In genomic region chr17:62881791-62882725, GRCm38 (mm10) we compare ENCODE assay signal across 8 mouse cellular contexts. TPM values are rescaled to one million over a fixed set of nuclear protein-coding genes. Genes with fewer than 3 reads are reported as not detected.
DNase-seq lines count a peak whose midpoint lies in the region; ATAC-seq and TF ChIP-seq lines count a peak whose summit lies in the region.

No protein-coding gene starts in this region.

- peaks cover 50% of the 10 kb centered on the region for H3K27me3 ChIP-seq in E14TG2a.4 (ENCODE audit: insufficient read depth, low read length)
- H3K27me3 ChIP-seq in forebrain, embryonic 13.5 days: peaks cover 32% of the 10 kb centered on the region
- H3K27me3 ChIP-seq in liver, postnatal 0 days (ENCODE audit: insufficient read depth, low read length): peaks cover 59% of the 10 kb centered on the region
- H3K27me3 ChIP-seq in neural tube, embryonic 15.5 days (replicated peaks): no peaks in the 10 kb centered on the region

- no peak for TF ChIP-seq EP300 in liver, postnatal 0 days (IDR thresholded peaks at IDR 0.05; ENCODE audit: low read depth)

- DNase-seq in brain, adult 2 months (ENCODE audit: low read depth, low spot score): peak; percentile 68
- peak; percentile 73 to 74 for DNase-seq in heart, postnatal 10 days
- DNase-seq in kidney, postnatal 36 days: peak; percentile 21 to 48
- DNase-seq in liver, postnatal 0 days: peak; percentile 45
- peak; percentile 9 for DNase-seq in thymus, postnatal 14 days

- no peaks in the 10 kb centered on the region for H3K9me3 ChIP-seq in E14TG2a.4 (ENCODE audit: low read length)
- H3K9me3 ChIP-seq in forebrain, embryonic 13.5 days (replicated peaks): no peaks in the 10 kb centered on the region
- H3K9me3 ChIP-seq in liver, postnatal 0 days (ENCODE audit: low read length): no peaks in the 10 kb centered on the region
- H3K9me3 ChIP-seq in neural tube, embryonic 15.5 days (replicated peaks): no peaks in the 10 kb centered on the region

- WGBS in forebrain, embryonic 13.5 days: under 1% methylated on average over 58 of the region's 58 CpGs
- WGBS in liver, postnatal 0 days (ENCODE audit: insufficient replicate concordance): 1% methylated on average over 58 of the region's 58 CpGs
- WGBS in neural tube, embryonic 15.5 days: under 1% methylated on average over 58 of the region's 58 CpGs

- intact Hi-C loops in heart, postnatal 10 days (cut with DNase I): loop anchor here (5.0 to 10.0 kb wide), 5 partner anchors 95 to 577 kb away; no protein-coding TSS in a partner anchor

- peak overlapping the region; percentile 80 for H3K27ac ChIP-seq in forebrain, embryonic 13.5 days
- H3K27ac ChIP-seq in liver, postnatal 0 days (ENCODE audit: low read depth): 0 out of 2 replicates have a peak overlapping the region, but pooled peaks have one; percentile 16
- peak overlapping the region; percentile 93 for H3K27ac ChIP-seq in neural tube, embryonic 15.5 days (replicated peaks)

- peak overlapping the region; percentile 97 for H3K4me2 ChIP-seq in forebrain, embryonic 13.5 days
- peak overlapping the region; percentile 96 for H3K4me2 ChIP-seq in liver, postnatal 0 days (ENCODE audit: low read depth, low read length)
- H3K4me2 ChIP-seq in neural tube, embryonic 15.5 days: peak overlapping the region; percentile 99

- H3K4me1 ChIP-seq in E14TG2a.4 (replicated peaks; ENCODE audit: low read depth, low read length): peaks cover 27% of the 10 kb centered on the region
- peaks cover 15% of the 10 kb centered on the region; the same call in 1 of the 2 replicates for H3K4me1 ChIP-seq in forebrain, embryonic 13.5 days
- H3K4me1 ChIP-seq in liver, postnatal 0 days (ENCODE audit: insufficient read depth): no peaks in the 10 kb centered on the region
- H3K4me1 ChIP-seq in neural tube, embryonic 15.5 days: peaks cover 7% of the 10 kb centered on the region; the same call in 1 of the 2 replicates

- peak overlapping the region; percentile 83 for H3K4me3 ChIP-seq in E14TG2a.4 (replicated peaks; ENCODE audit: low read length)
- H3K4me3 ChIP-seq in forebrain, embryonic 13.5 days: peak overlapping the region; percentile 73
- peak overlapping the region; percentile 62 for H3K4me3 ChIP-seq in liver, postnatal 0 days (ENCODE audit: low read depth, low read length)
- H3K4me3 ChIP-seq in neural tube, embryonic 15.5 days (replicated peaks): peak overlapping the region; percentile 86

- peak overlapping the region; percentile 82 for H3K9ac ChIP-seq in forebrain, embryonic 13.5 days
- no peak overlapping the region; the same call in 1 of the 2 replicates for H3K9ac ChIP-seq in liver, postnatal 0 days (replicated peaks)
- peak overlapping the region; percentile 89 for H3K9ac ChIP-seq in neural tube, embryonic 15.5 days (replicated peaks)

- no peak for TF ChIP-seq CTCF in E14TG2a.4 (conservative IDR thresholded peaks at IDR 0.05; ENCODE audit: low read length)
- TF ChIP-seq CTCF in liver, postnatal 0 days (IDR thresholded peaks at IDR 0.05; ENCODE audit: low read depth): no peak

- no peaks in the 10 kb centered on the region for H3K36me3 ChIP-seq in E14TG2a.4 (ENCODE audit: insufficient read depth, low read length)
- H3K36me3 ChIP-seq in forebrain, embryonic 13.5 days (ENCODE audit: poor library complexity, severe bottlenecking): no peaks in the 10 kb centered on the region
- no peaks in the 10 kb centered on the region for H3K36me3 ChIP-seq in liver, postnatal 0 days (replicated peaks; ENCODE audit: insufficient read depth, low read length)
- H3K36me3 ChIP-seq in neural tube, embryonic 15.5 days: no peaks in the 10 kb centered on the region

- ATAC-seq in forebrain, embryonic 13.5 days: peak; percentile 28
- 0 out of 2 replicates have a peak, but pooled peaks have one; percentile 12 for ATAC-seq in liver, postnatal 0 days
- ATAC-seq in neural tube, embryonic 15.5 days (ENCODE audit: low FRiP score): peak; percentile 33

RNA-seq across cellular contexts. Expression of gene Efna5, which starts 0.9 kb away (rescaled TPM):
- 27.2 and 29.2 TPM in 2 replicates for polyA plus RNA-seq in forebrain, embryonic 13.5 days (2015; fragmentation: Nextera tagmentation; extraction: Ambion mirVana)
- 10 to 100 TPM; 32.8 to 41.9 TPM for total RNA-seq in heart, postnatal 10 days (2021)
- polyA plus RNA-seq in liver, postnatal 0 days (2015; fragmentation: Nextera tagmentation; extraction: Ambion mirVana): 2.9 and 3.0 TPM in 2 replicates
- polyA plus RNA-seq in neural tube, embryonic 15.5 days (2015; fragmentation: Nextera tagmentation; extraction: Ambion mirVana): 44.4 and 46.0 TPM in 2 replicates

Comparison
In these comparisons a context has a peak if more than half of its experiments do, and no peak if none do; other contexts are left out.
1. Peak in every context shown above with its lines: DNase-seq, ATAC-seq, H3K4me3 ChIP-seq and H3K27ac ChIP-seq.
2. DNase-seq: peak in every context shown above with its lines; median percentile 74 in heart, postnatal 10 days; 68 in brain, adult 2 months; 45 in liver, postnatal 0 days; 34 in kidney, postnatal 36 days; 9 in thymus, postnatal 14 days.
3. H3K27ac ChIP-seq: peak in every context shown above with its lines; median percentile 93 in neural tube, embryonic 15.5 days; 80 in forebrain, embryonic 13.5 days; 16 in liver, postnatal 0 days.